Mouse (Mus musculus): ENCODE data around the gene Zfp62.

DNA sequence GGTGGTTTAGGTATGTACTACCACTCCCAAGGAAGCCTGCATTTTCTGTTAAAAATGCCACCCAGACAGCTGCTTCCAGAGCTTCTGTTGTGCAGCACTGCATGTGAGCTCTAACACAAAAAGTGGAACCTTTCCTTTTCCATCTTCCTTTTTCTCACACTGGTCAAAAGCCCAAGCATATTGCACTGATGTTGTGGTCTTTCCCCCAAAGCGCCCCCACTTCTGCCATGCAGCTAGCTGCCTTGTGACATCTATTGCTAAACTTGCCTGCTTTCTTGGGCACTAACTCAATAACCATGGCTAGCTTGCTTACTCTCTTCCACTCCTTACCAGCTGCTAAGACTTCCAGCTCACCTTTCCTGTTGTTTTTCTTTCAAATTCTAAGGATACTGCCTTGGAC, 21.4 kb downstream of the Zfp62 start:
- TF ChIP-seq POLR2A (IDR thresholded peaks at IDR 0.05; ENCODE audit: extremely low read depth, insufficient read depth, low read length) (no peak), CTCF (IDR thresholded peaks at IDR 0.05; ENCODE audit: extremely low read depth, insufficient read depth, low read length) (no peak)
